Comparison of ENCODE assay signal across 22 mouse cellular contexts in the genomic region with DNA sequence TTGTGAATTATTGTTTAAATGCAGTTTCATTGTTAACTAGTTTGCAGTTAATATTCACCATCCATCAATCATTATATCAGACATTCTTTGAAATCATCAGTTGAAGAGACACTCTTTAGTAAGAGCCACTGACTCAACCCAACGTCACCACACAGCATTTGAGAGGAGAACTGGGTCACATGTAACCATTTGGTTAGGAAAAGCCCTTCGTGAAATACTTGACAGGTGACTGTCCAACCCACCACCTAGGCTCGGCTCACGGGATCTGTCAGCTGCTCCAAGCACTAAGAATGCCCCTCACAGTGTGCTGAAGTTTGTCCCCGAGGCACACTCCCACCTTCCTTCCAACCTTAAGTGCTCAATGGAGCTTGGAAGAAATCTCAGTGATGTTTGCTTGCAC. TPM values are rescaled to one million over a fixed set of nuclear protein-coding genes. Genes with fewer than 3 reads are reported as not detected.
DNase-seq lines count a peak whose midpoint lies in the region; ATAC-seq and TF ChIP-seq lines count a peak whose summit lies in the region.
"Had no signal": no experiment of that assay in that cellular context is flagged by ENCODE, and none has a peak within 500 bp of the region (broad histone marks: within the 10 kb centered on the region; RNA-seq: fewer than 3 reads in every experiment).

No protein-coding gene starts in this region.

- TF ChIP-seq CTCF in kidney, postnatal 0 days (IDR thresholded peaks at IDR 0.05; ENCODE audit: low read depth) = no peak

- H3K27ac ChIP-seq in kidney, postnatal 0 days = peak overlapping the region; percentile 14; the same call in 1 of the 2 replicates
- H3K27ac ChIP-seq: embryonic facial prominence, embryonic 13.5 days; forebrain, embryonic 12.5 days; gastrocnemius, adult 2 months; hindbrain, embryonic 10.5 days; hindbrain, embryonic 14.5 days had no signal

- 58% methylated on average over 5 of the region's 5 CpGs for WGBS in kidney, postnatal 0 days

- no peak overlapping the region for H3K4me3 ChIP-seq in kidney, postnatal 0 days (replicated peaks; ENCODE audit: low read depth, low read length)
- H3K4me3 ChIP-seq: embryonic facial prominence, embryonic 13.5 days; forebrain, embryonic 12.5 days; gastrocnemius, adult 2 months; heart, embryonic 12.5 days; hindbrain, embryonic 10.5 days had no signal

- peak; percentile 48 for DNase-seq in adrenal gland, adult 2 months
- no peak for DNase-seq in adrenal gland, postnatal 10 days
- DNase-seq in kidney, adult 8-10 months = peak; percentile 61 to 76
- peak; percentile 32 for DNase-seq in kidney, postnatal 0 days (ENCODE audit: low spot score)
- peak; percentile 65 to 75 for DNase-seq in kidney, postnatal 36 days
- DNase-seq in gastrocnemius, adult 18-20 months (ENCODE audit: low spot score) = no peak
- no peak for DNase-seq in urinary bladder, adult 18-20 months (ENCODE audit: low spot score in 2 of 2)
- DNase-seq in lung, postnatal 14 days = no peak
- DNase-seq: B cell, adult 2 months; cerebellum, adult 11 months; cerebellum, adult 9-10 months; cerebellum, postnatal 36 days; gastrocnemius, adult 2 months; gastrocnemius, postnatal 25 days had no signal

- no peaks in the 10 kb centered on the region for H3K27me3 ChIP-seq in kidney, postnatal 0 days (ENCODE audit: insufficient read depth, low read length)
- H3K27me3 ChIP-seq: embryonic facial prominence, embryonic 13.5 days; forebrain, embryonic 12.5 days; heart, embryonic 12.5 days had no signal

- H3K4me2 ChIP-seq in kidney, postnatal 0 days (ENCODE audit: low read length) = no peak overlapping the region
- H3K4me2 ChIP-seq: embryonic facial prominence, embryonic 13.5 days; forebrain, embryonic 12.5 days; heart, embryonic 12.5 days; hindbrain, embryonic 14.5 days had no signal

- ATAC-seq in kidney, postnatal 0 days (replicated peaks; ENCODE audit: low FRiP score, low read depth) = peak; percentile 88
- ATAC-seq: CD4-positive, CD25-positive, alpha-beta regulatory T cell, adult 4 months; forebrain, embryonic 16.5 days had no signal

- H3K4me1 ChIP-seq in kidney, postnatal 0 days (replicated peaks; ENCODE audit: insufficient read depth, low read length) = no peaks in the 10 kb centered on the region
- H3K4me1 ChIP-seq: embryonic facial prominence, embryonic 13.5 days; forebrain, embryonic 12.5 days; heart, embryonic 12.5 days; hindbrain, embryonic 10.5 days had no signal

- no peaks in the 10 kb centered on the region for H3K36me3 ChIP-seq in kidney, postnatal 0 days (ENCODE audit: insufficient read depth, low read length)
- H3K36me3 ChIP-seq: embryonic facial prominence, embryonic 13.5 days; forebrain, embryonic 12.5 days; G1E; heart, embryonic 12.5 days; hindbrain, embryonic 10.5 days had no signal

- H3K9ac ChIP-seq in kidney, postnatal 0 days (ENCODE audit: low read depth, low read length) = no peak overlapping the region
- H3K9ac ChIP-seq: embryonic facial prominence, embryonic 13.5 days; forebrain, embryonic 12.5 days; heart, embryonic 12.5 days; hindbrain, embryonic 14.5 days had no signal

- H3K9me3 ChIP-seq in kidney, postnatal 0 days (replicated peaks; ENCODE audit: low read length) = no peaks in the 10 kb centered on the region
- H3K9me3 ChIP-seq: forebrain, embryonic 12.5 days; hindbrain, embryonic 10.5 days had no signal

RNA-seq across cellular contexts. Expression of gene Tlk1, which starts 37.4 kb away (rescaled TPM):
- 10 to 100 TPM; 60.9 to 61.1 TPM for total RNA-seq in adrenal gland, adult 2 months (2021)
- 3.1 TPM in 2 replicates for polyA plus RNA-seq in adrenal gland, adult 2 months (2012; rRNA removed)
- 10 to 100 TPM; 47.4 to 56.7 TPM for total RNA-seq in adrenal gland, postnatal 10 days (2021)
- 36.5 and 40.8 TPM in 2 replicates for polyA plus RNA-seq in kidney, postnatal 0 days (2015; fragmentation: Nextera tagmentation; extraction: Ambion mirVana)
- total RNA-seq in gastrocnemius, adult 18-20 months (2021) = 10 to 100 TPM; 40.4 to 47.1 TPM

Comparison
In these comparisons a context has a peak if more than half of its experiments do, and no peak if none do; other contexts are left out.
1. DNase-seq: peak in adrenal gland, adult 2 months (single experiment), kidney, adult 8-10 months (2 of 2), kidney, postnatal 0 days (single experiment) and kidney, postnatal 36 days (2 of 2); none in adrenal gland, postnatal 10 days (single experiment), gastrocnemius, adult 18-20 months (single experiment), urinary bladder, adult 18-20 months (0 of 2) and lung, postnatal 14 days (single experiment).